Comparison of ENCODE assay signal across 16 mouse cellular contexts in the genomic region with DNA sequence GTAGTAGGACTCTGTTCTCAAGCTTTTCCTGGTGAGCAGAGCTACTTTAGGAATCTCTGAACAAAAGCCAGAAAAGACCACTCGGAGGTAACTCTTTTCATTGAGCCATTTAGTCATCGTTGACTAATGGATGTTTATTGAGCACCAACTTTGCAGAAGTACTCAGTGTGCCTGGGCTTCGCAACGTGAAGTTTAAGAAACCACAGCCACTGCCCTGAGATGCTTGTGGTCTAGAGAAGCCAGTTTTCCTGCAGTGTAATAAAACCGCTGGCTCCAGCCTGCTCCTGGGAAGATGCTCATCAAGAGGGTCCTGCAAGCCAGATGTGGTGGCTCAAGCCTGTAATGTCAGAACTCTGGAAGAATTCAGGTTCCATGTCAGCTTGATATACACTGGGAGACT. TPM values are rescaled to one million over a fixed set of nuclear protein-coding genes. Genes with fewer than 3 reads are reported as not detected.
"Had no signal": no experiment of that assay in that cellular context is flagged by ENCODE, and none has a peak within 500 bp of the region (broad histone marks: within the 10 kb centered on the region; RNA-seq: fewer than 3 reads in every experiment).

No protein-coding gene starts in this region.

- ATAC-seq: midbrain, embryonic 16.5 days had no signal

- DNase-seq: lung, adult 18-20 months; lung, embryonic 14.5 days; lung, postnatal 10 days; lung, postnatal 4 days; midbrain, embryonic 14.5 days; retina, postnatal 1 day; right cerebral cortex, adult 18-20 months; right cerebral cortex, postnatal 25 days; right cerebral cortex, postnatal 4 days; spleen, adult 18-20 months; thymus, adult 18-20 months; thymus, postnatal 14 days; thymus, postnatal 36 days had no signal

RNA-seq across cellular contexts. Expression of a gene that starts 4.9 kb away (rescaled TPM):
- total RNA-seq: megakaryocyte, adult 5-6 weeks; megakaryocyte-erythroid progenitor cell, adult 5-6 weeks had no signal

RNA-seq across cellular contexts. Expression of a gene that starts 20.3 kb away (rescaled TPM):
- total RNA-seq: megakaryocyte, adult 5-6 weeks; megakaryocyte-erythroid progenitor cell, adult 5-6 weeks had no signal
